Mouse (Mus musculus) embryo, embryonic 9.5 days (tissue): ENCODE data around the gene Rabac1.

Source experiments
- DNase-seq: peaks from one replicate; pipeline ENCODE4 v3.0.0-alpha.2; 2017; ENCODE audit errors: extremely low spot score

Gene Rabac1

GRCm38 (mm10) chr7:24980439-24980838 is 7.9 kb upstream of the Rabac1 start:
- no peak for DNase-seq

GRCm38 (mm10) chr7:24978781-24979180 is 6.2 kb upstream of the Rabac1 start:
- no peak for DNase-seq

DNA sequence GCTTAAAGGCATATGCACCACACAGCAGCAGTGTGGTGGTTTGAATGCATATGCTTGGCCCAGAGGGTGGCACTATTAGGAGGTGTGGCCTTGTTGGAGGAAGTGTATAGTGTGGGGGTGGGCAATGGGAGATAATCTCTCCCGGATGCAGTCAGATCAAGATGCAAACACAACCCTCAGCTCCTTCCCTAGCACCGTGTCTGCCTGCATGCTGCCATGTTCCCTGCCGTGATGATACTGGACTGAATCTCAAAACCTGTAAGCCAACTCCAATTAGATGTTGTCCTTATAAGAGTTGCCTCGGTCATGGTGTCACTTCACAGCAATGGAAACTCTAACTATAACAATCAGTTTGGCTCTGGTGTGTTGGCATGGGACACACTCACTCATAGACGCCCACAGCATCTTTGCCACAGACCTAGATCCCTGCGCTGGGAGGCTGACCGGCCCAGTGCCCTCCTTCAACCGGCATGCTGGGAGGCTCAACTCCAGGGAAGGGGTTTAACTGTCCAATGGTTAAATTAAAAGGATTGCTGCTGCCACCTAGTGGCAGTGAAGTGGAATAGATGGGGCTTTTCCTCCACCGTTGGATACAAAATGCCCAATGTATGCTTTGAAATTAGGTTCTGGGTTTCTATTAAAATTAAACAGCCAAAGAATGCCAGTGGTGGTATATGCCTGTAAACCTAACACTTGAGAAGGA is 2.5 kb upstream of the Rabac1 start:
- peak; percentile 51 for DNase-seq

DNA sequence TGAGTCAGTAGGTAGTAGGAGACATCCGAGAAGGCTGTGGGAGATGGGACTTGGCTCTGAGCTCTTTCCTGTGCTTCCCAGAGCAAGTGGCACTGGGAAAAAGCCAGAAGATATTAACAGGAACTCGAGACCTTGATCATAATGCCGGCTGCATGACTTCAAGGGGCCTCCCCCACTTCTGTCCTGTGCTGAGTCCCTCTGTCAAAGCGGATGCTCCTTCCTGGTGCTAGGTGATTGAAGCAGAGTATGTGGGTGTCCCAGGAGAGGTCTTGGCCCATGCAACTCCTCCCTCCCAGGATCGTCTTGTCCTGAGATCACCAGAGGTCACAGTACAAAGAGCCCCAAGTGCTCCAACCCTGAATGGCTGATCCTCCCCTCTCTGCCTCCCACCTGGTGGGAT is 1.3 kb upstream of the Rabac1 start:
- DNase-seq: no peak

GRCm38 (mm10) chr7:24973208-24973607 is 654 bp upstream of the Rabac1 start:
- no peak for DNase-seq

GRCm38 (mm10) chr7:24971261-24971971 is 1.1 kb downstream of the Rabac1 start:
- DNase-seq: peak; percentile 70

GRCm38 (mm10) chr7:24970341-24970740 is 2.2 kb downstream of the Rabac1 start:
- DNase-seq: no peak

DNA sequence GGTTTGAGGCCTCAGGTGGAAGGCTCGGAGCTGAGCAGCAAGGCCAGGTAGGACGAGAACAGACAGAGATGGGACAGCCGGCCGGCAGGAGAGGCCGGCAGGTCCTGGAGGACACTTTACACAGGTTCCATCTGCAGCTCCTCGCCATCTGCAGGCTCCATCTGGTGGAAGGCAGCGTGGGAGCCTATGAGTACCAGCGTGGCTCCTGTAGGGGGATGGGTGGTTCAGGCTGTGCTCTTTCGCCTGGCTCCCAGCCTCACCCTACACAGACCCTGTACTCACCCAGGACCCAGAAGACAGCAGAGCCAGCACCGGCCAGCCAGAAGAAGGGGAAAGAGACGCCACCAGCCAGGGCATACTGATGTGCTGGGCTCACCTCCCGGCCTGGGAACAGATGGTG is 2.7 kb downstream of the Rabac1 start:
- no peak for DNase-seq

- no peak for DNase-seq
These were observed 4.1 kb downstream of the Rabac1 start for GRCm38 (mm10) chr7:24968463-24968862.

GRCm38 (mm10) chr7:24967966-24968365 is 4.6 kb downstream of the Rabac1 start:
- DNase-seq: no peak

DNA sequence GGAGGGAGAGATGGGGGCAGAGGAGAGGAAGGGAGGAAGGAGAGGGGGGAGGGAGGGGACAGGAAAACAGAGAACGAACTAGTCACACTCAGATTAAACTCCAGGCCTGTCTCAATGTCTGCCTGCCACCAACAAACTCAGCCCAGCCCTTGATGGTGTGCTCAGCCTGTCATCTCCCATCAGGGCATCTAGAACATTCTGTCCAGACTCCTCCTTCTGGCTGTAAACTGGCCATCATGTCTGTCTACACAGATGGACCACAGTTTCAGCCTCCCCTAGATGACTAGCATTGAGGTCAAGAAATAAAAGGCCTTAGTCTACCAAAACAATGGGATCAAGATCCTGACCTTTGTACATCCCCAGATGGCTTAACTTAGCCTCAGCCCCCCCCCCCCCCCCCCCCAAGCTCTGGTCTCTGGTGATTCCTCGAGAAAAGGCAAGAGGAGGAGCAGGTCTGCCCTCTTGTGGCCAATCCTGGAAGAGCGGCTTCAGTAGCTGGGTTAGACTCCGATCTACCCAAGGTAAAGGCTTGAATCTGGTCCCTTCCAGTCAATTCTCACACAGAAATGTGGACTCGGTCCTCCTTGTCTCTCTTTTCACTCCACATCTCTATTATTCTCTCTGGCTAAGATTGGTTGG is 7.5 kb downstream of the Rabac1 start:
- peak; percentile 83 for DNase-seq

- DNase-seq: no peak
These were observed 8.3 kb downstream of the Rabac1 start for GRCm38 (mm10) chr7:24964288-24964687.

GRCm38 (mm10) chr7:24955226-24955625 is 17.3 kb downstream of the Rabac1 start:
- DNase-seq: no peak

DNA sequence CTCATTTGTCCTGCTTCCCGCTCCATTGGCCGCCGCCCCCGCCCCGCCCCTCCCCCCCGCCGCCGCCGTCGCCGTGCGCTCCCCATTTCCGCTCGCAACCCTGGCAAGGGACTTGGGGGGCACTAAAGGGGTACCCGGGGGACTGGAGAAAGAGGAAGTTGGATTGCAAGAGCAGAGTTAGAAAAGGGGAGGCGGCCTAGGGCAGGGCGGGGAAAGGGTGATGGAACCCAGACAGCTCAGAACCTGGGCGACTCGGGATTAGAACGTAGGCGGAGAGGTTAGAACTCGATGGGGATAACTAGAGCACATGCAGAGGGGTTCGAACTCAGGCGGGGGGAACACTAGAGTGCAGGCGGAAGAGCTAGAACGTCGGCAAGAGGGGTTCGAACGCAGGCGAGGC is 18.1 kb downstream of the Rabac1 start:
- DNase-seq: no peak

- DNase-seq: no peak
These were observed 18.6 kb downstream of the Rabac1 start for GRCm38 (mm10) chr7:24953966-24954365.

- peak; percentile 88 for DNase-seq
These were observed 22.5 kb downstream of the Rabac1 start for GRCm38 (mm10) chr7:24949958-24950623.

- DNase-seq: no peak
These were observed 23.8 kb downstream of the Rabac1 start for GRCm38 (mm10) chr7:24948774-24949173.

- no peak for DNase-seq
These were observed 25.1 kb downstream of the Rabac1 start for GRCm38 (mm10) chr7:24947316-24948048.

GRCm38 (mm10) chr7:24944257-24944950 is 28.1 kb downstream of the Rabac1 start, which contains the start of gene Gm4881:
TSS of gene Gm4881 (minus strand) at chr7:24944494.
- DNase-seq: no peak

GRCm38 (mm10) chr7:24943641-24944040 is 28.9 kb downstream of the Rabac1 start:
- no peak for DNase-seq

DNA sequence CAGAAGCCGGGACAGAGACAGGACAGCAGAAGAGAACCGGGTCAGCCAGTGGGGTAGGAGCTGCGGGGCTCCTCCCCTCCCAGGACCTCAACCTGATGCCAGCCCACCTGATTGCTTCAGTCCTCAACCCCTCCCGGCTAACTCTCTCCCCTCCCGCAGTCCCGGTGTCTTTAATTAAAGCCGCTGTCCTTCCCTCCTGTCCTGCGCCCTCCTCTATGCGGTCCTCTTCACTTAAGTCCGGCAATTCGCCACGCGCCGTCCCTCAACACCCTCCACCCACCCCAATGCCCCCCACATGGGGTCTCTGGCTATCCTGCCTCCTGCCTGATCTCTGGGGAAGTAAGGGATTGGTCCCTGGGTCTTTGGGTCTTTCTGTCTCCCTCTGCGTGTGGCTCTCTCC is 40.9 kb downstream of the Rabac1 start:
- no peak for DNase-seq
